ENCODE assay signal across 16 mouse cellular contexts in the genomic region with DNA sequence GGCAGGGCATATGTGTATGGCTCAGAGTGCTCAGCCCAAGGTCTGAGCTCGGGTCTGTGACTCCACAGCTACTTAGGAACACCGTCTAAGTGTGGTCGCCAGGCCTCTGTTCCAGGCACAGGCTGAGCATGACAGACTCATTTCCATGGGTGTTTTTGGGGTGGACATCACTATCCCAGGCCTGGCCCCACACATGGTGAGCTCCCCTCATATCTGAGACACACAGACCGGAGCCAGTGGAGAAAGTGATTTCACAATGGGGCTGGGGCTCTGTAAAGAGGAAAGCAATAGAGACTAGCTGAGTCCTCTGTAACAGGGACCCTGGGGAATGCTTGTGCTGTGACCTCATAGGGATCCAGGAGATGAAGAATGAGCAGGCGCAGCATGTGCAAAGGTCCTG. TPM values are rescaled to one million over a fixed set of nuclear protein-coding genes. Genes with fewer than 3 reads are reported as not detected.
DNase-seq lines count a peak whose midpoint lies in the region; ATAC-seq lines count a peak whose summit lies in the region.
"Had no signal": no experiment of that assay in that cellular context is flagged by ENCODE, and none has a peak within 500 bp of the region (broad histone marks: within the 10 kb centered on the region; RNA-seq: fewer than 3 reads in every experiment).

No protein-coding gene starts in this region.

- peaks cover 46% of the 10 kb centered on the region for H3K36me3 ChIP-seq in heart, embryonic 10.5 days
- H3K36me3 ChIP-seq in liver, embryonic 13.5 days: peaks cover 62% of the 10 kb centered on the region
- H3K36me3 ChIP-seq in midbrain, embryonic 15.5 days (replicated peaks): no peaks in the 10 kb centered on the region; the same call in 1 of the 2 replicates

- peak; percentile 55 for ATAC-seq in liver, embryonic 13.5 days (ENCODE audit: low read depth)
- ATAC-seq in midbrain, embryonic 15.5 days (replicated peaks): no peak
- ATAC-seq: intestine, postnatal 0 days; Patski had no signal

- no peaks in the 10 kb centered on the region for H3K27me3 ChIP-seq in heart, embryonic 10.5 days (ENCODE audit: insufficient read depth, poor library complexity, severe bottlenecking)
- H3K27me3 ChIP-seq in liver, embryonic 13.5 days: no peaks in the 10 kb centered on the region
- H3K27me3 ChIP-seq in midbrain, embryonic 15.5 days (replicated peaks): no peaks in the 10 kb centered on the region
- H3K27me3 ChIP-seq: Patski had no signal

- peaks cover 59% of the 10 kb centered on the region for H3K4me1 ChIP-seq in heart, embryonic 10.5 days
- H3K4me1 ChIP-seq in liver, embryonic 13.5 days (replicated peaks): peaks cover 72% of the 10 kb centered on the region
- H3K4me1 ChIP-seq in midbrain, embryonic 15.5 days: peaks cover 11% of the 10 kb centered on the region

- intact Hi-C loops in heart, postnatal 14 days (cut with DNase I): no loop called here

- no peak overlapping the region for H3K4me3 ChIP-seq in heart, embryonic 10.5 days
- peak overlapping the region; percentile 44 for H3K4me3 ChIP-seq in liver, embryonic 13.5 days (replicated peaks)
- no peak overlapping the region for H3K4me3 ChIP-seq in midbrain, embryonic 15.5 days

- peak overlapping the region; percentile 80 for H3K4me2 ChIP-seq in liver, embryonic 13.5 days
- H3K4me2 ChIP-seq in midbrain, embryonic 15.5 days: no peak overlapping the region

- no peaks in the 10 kb centered on the region for H3K9me3 ChIP-seq in heart, embryonic 10.5 days
- H3K9me3 ChIP-seq in liver, embryonic 13.5 days (replicated peaks): no peaks in the 10 kb centered on the region
- no peaks in the 10 kb centered on the region for H3K9me3 ChIP-seq in midbrain, embryonic 15.5 days

- WGBS in heart, embryonic 10.5 days: 83% methylated on average over 5 of the region's 5 CpGs
- WGBS in liver, embryonic 13.5 days (ENCODE audit: insufficient replicate concordance): 46% methylated on average over 5 of the region's 5 CpGs
- WGBS in midbrain, embryonic 15.5 days: 90% methylated on average over 5 of the region's 5 CpGs

- peak; percentile 83 for DNase-seq in heart, embryonic 10.5 days (ENCODE audit: low spot score)
- no peak for DNase-seq in heart, postnatal 14 days
- peak; percentile 40 to 46 for DNase-seq in spleen, postnatal 10 days (ENCODE audit: low spot score in 2 of 2)
- DNase-seq in spleen, postnatal 36 days (ENCODE audit: low spot score in 2 of 2): no peak
- peak; percentile 70 for DNase-seq in liver, embryonic 13.5 days
- DNase-seq in right cerebral cortex, postnatal 36 days (ENCODE audit: low spot score in 2 of 2): no peak
- no peak for DNase-seq in right cerebral cortex, postnatal 14 days
- DNase-seq: adrenal gland, postnatal 36 days; cerebellum, postnatal 10 days; heart, adult 18-20 months; heart, postnatal 4 days; lung, adult 18-20 months had no signal

- H3K9ac ChIP-seq in liver, embryonic 13.5 days: peak overlapping the region; percentile 70
- no peak overlapping the region for H3K9ac ChIP-seq in midbrain, embryonic 15.5 days

- H3K27ac ChIP-seq in heart, embryonic 10.5 days: peak overlapping the region; percentile 75
- H3K27ac ChIP-seq in liver, embryonic 13.5 days: peak overlapping the region; percentile 92
- H3K27ac ChIP-seq in midbrain, embryonic 15.5 days: peak overlapping the region; percentile 54
- H3K27ac ChIP-seq: kidney, postnatal 0 days had no signal

RNA-seq across cellular contexts. Expression of gene Rbm19, which starts 20.8 kb away (rescaled TPM):
- polyA plus RNA-seq in heart, embryonic 10.5 days (2016; fragmentation: Nextera tagmentation; extraction: Ambion mirVana): 27.8 and 31.4 TPM in 2 replicates
- total RNA-seq in heart, postnatal 14 days (2021): 10 to 100 TPM; 17.0 to 18.3 TPM
- 18.4 and 19.4 TPM in 2 replicates for polyA plus RNA-seq in liver, embryonic 13.5 days (2015; fragmentation: Nextera tagmentation; extraction: Ambion mirVana)
- polyA plus RNA-seq in midbrain, embryonic 15.5 days (2015; fragmentation: Nextera tagmentation; extraction: Ambion mirVana): 18.8 and 22.2 TPM in 2 replicates

Comparison
In these comparisons a context has a peak if more than half of its experiments do, and no peak if none do; other contexts are left out.
1. DNase-seq: peak in heart, embryonic 10.5 days (single experiment), spleen, postnatal 10 days (2 of 2) and liver, embryonic 13.5 days (single experiment); none in heart, postnatal 14 days (0 of 2), spleen, postnatal 36 days (0 of 2), right cerebral cortex, postnatal 36 days (0 of 2) and right cerebral cortex, postnatal 14 days (single experiment).
2. Peak in every context shown above with its lines, with median percentiles within 50 percentile points of each other: H3K27ac ChIP-seq.